Mouse (Mus musculus) cerebellum, adult 2 months (tissue): ENCODE data around the gene Arsg.

Source experiments
- CTCF ChIP-seq: fragments of 200-500 bp; IDR thresholded peaks from 2 replicates; pipeline ENCODE4 v1.5.1; 2011; ENCODE audit warnings: low read depth, mild to moderate bottlenecking, control low read depth, low read length, moderate library complexity, borderline replicate concordance; ENCODE audit not compliant: insufficient read depth
- POLR2A ChIP-seq: fragments of 200-500 bp; IDR thresholded peaks from 2 replicates; pipeline ENCODE4 v1.6.1; 2011; ENCODE audit warnings: low read length, control low read depth, borderline replicate concordance; ENCODE audit not compliant: insufficient read depth

DNA sequence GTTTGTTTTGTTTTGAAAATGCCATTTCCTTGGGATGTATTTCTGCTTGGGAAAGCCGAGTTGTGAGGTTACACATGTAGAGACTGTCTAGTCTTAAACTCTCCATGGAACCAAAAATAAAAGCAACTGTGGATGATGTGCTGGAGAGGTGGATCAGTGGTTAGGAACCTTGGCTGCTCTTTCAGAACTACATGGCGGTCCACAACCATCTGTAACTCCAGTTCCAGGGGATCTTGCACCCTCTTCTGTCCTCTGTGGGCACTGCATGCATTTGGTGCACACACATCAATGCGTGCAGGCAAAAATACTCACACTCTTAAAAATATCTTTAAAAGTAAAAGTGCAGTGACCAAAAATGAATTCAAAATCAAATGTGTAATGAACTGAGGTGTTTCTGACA, 32.1 kb upstream of the Arsg start:
- TF ChIP-seq POLR2A (no peak), CTCF (peak; percentile 74)
